Mouse (Mus musculus) spleen, postnatal 4 days (tissue): ENCODE measurements around the gene Poc1b.

Experiments
- DNase-seq, 2 experiments: peaks; one replicate each; pipeline ENCODE4 v3.0.0; 2022; ENCODE audit warnings: low spot score in 2 of 2

Gene Poc1b

GRCm38 (mm10) chr10:99115471-99116236 lies 8.8 kb downstream of the Poc1b start:
- DNase-seq = no peak

GRCm38 (mm10) chr10:99116237-99116632 lies 9.4 kb downstream of the Poc1b start:
- DNase-seq = no peak

GRCm38 (mm10) chr10:99116650-99117615 lies 10.1 kb downstream of the Poc1b start:
- DNase-seq = no peak

- DNase-seq = no peak
Observed at GRCm38 (mm10) chr10:99117876-99118275, 11.0 kb downstream of the Poc1b start.

- DNase-seq = no peak
Observed at GRCm38 (mm10) chr10:99118697-99119096, 11.9 kb downstream of the Poc1b start.

GRCm38 (mm10) chr10:99119471-99119870 lies 12.6 kb downstream of the Poc1b start:
- DNase-seq = no peak

- no peak for DNase-seq
Observed at GRCm38 (mm10) chr10:99126225-99126624, 19.4 kb downstream of the Poc1b start, which contains the start of gene Phxr2. Gene Phxr2 (minus strand): TSS chr10:99126325.

GRCm38 (mm10) chr10:99126954-99127353 lies 20.1 kb downstream of the Poc1b start:
- DNase-seq = peak; percentile 60 to 74

GRCm38 (mm10) chr10:99127691-99128261 lies 20.9 kb downstream of the Poc1b start:
- peak; percentile 46 to 74 for DNase-seq

GRCm38 (mm10) chr10:99130611-99131010 lies 23.8 kb downstream of the Poc1b start:
- peak in 1 of 2 experiments; percentile 64 for DNase-seq

GRCm38 (mm10) chr10:99131298-99131697 lies 24.5 kb downstream of the Poc1b start:
- no peak for DNase-seq

- no peak for DNase-seq
Observed at GRCm38 (mm10) chr10:99132189-99132588, 25.4 kb downstream of the Poc1b start.

- peak in 1 of 2 experiments; percentile 55 for DNase-seq
Observed at GRCm38 (mm10) chr10:99132595-99133272, 25.9 kb downstream of the Poc1b start.

- DNase-seq = peak in 1 of 2 experiments; percentile 66
Observed at GRCm38 (mm10) chr10:99133321-99133875, 26.6 kb downstream of the Poc1b start.

- DNase-seq = no peak
Observed at GRCm38 (mm10) chr10:99136337-99136736, 29.5 kb downstream of the Poc1b start.

GRCm38 (mm10) chr10:99145611-99146010 lies 38.8 kb downstream of the Poc1b start:
- no peak for DNase-seq

- no peak for DNase-seq
Observed at GRCm38 (mm10) chr10:99146596-99146995, 39.8 kb downstream of the Poc1b start.

- peak in 1 of 2 experiments; percentile 54 for DNase-seq
Observed at GRCm38 (mm10) chr10:99150016-99150415, 43.2 kb downstream of the Poc1b start.

GRCm38 (mm10) chr10:99151580-99151979 lies 44.7 kb downstream of the Poc1b start:
- no peak for DNase-seq

- DNase-seq = peak; percentile 49 to 71
Observed at GRCm38 (mm10) chr10:99152063-99152462, 45.2 kb downstream of the Poc1b start.

GRCm38 (mm10) chr10:99154635-99155034 lies 47.8 kb downstream of the Poc1b start:
- peak in 1 of 2 experiments; percentile 48 for DNase-seq
